Mouse (Mus musculus) midbrain, embryonic 11.5 days (tissue): Measurements from ENCODE around the gene Slmap. TPM values are rescaled to one million over a fixed set of nuclear protein-coding genes. Genes with fewer than 3 reads are reported as not detected.

ENCODE experiments used
- ATAC-seq: fragments of 200-750 bp; cut with Nextera tagmentation; 2 replicates; pipeline ENCODE4 v1.8.0; 2017; ENCODE audit warnings: moderate TSS enrichment, moderate library complexity; ENCODE audit not compliant: low FRiP score
- DNase-seq: peaks from one replicate; pipeline ENCODE4 v3.0.0; 2015; ENCODE audit warnings: low spot score; ENCODE audit errors: missing footprints
- H3K27ac ChIP-seq: fragments of 300-500 bp; sonication (generic); 2 replicates; pipeline ENCODE4 v1.5.1; 2014; ENCODE audit warnings: low read depth, low read length
- H3K27me3 ChIP-seq: fragments of 300-500 bp; sonication (generic); 2 replicates; pipeline ENCODE4 v1.6.1; 2014; ENCODE audit warnings: mild to moderate bottlenecking, low read length, moderate library complexity, mixed read lengths; ENCODE audit not compliant: control insufficient read depth, insufficient read depth
- H3K36me3 ChIP-seq: fragments of 300-500 bp; sonication (generic); 2 replicates; pipeline ENCODE4 v1.6.1; 2014; ENCODE audit warnings: mild to moderate bottlenecking, low read length, moderate library complexity, mixed read lengths; ENCODE audit not compliant: control insufficient read depth, insufficient read depth
- H3K4me1 ChIP-seq: fragments of 300-500 bp; sonication (generic); 2 replicates; pipeline ENCODE4 v1.6.1; 2014; ENCODE audit warnings: low read length; ENCODE audit not compliant: control insufficient read depth, insufficient read depth
- H3K4me2 ChIP-seq: fragments of 300-500 bp; sonication (generic); 2 replicates; pipeline ENCODE4 v1.6.1; 2014; ENCODE audit warnings: mild to moderate bottlenecking, moderate library complexity
- H3K4me3 ChIP-seq: fragments of 300-500 bp; sonication (generic); 2 replicates; pipeline ENCODE4 v1.5.1; 2014; ENCODE audit warnings: low read depth, low read length
- H3K9ac ChIP-seq: fragments of 300-500 bp; sonication (generic); 2 replicates; pipeline ENCODE4 v1.6.1; 2014; ENCODE audit warnings: low read length
- H3K9me3 ChIP-seq: fragments of 300-500 bp; sonication (generic); 2 replicates; pipeline ENCODE4 v1.6.1; 2016; ENCODE audit warnings: low read length; ENCODE audit not compliant: control insufficient read depth
- WGBS: fragments of 180-500 bp; shearing (Covaris S2); extraction: QIAGEN DNeasy Blood & Tissue Kit; methylation state at CpG from one replicate; pipeline ENCODE4 v1.1.7; 2014; 5-methylcytosine and 5-hydroxymethylcytosine counted together
- polyA plus RNA-seq: library from polyadenylated mRNA; unstranded; fragments of >200 nt; fragmentation: Nextera tagmentation; extraction: Ambion mirVana; gene quantifications from 2 replicates; pipeline ENCODE4 v1.2.1, GENCODE M21; 2014

Gene Slmap
- polyA plus RNA-seq, 1 experiment from 2014 or later: 21.3 TPM

GRCm38 (mm10) chr14:26441041-26441812 lies 93.5 kb downstream of the Slmap start:
- no peak for ATAC-seq
- DNase-seq: peak; percentile 69
- WGBS: 93% methylated on average over 2 of the region's 2 CpGs

GRCm38 (mm10) chr14:26439996-26440395 lies 94.7 kb downstream of the Slmap start:
- no peak for ATAC-seq

More at GRCm38 (mm10) chr14:26441041-26441812, 93.5 kb downstream of the Slmap start:
- H3K27ac ChIP-seq: no peak overlapping the region
- no peaks in the 10 kb centered on the region for H3K4me1 ChIP-seq
- no peak overlapping the region for H3K4me2 ChIP-seq
- H3K9me3 ChIP-seq: no peaks in the 10 kb centered on the region
- H3K9ac ChIP-seq: no peak overlapping the region
- no peaks in the 10 kb centered on the region for H3K36me3 ChIP-seq
- H3K27me3 ChIP-seq: no peaks in the 10 kb centered on the region
- no peak overlapping the region for H3K4me3 ChIP-seq

GRCm38 (mm10) chr14:26437771-26438170 lies 97.0 kb downstream of the Slmap start:
- Histone ChIP-seq H3K4me1 (no peaks in the 10 kb centered on the region), H3K36me3 (no peaks in the 10 kb centered on the region), H3K4me2 (no peak overlapping the region), H3K9ac (no peak overlapping the region), H3K27ac (no peak overlapping the region), H3K27me3 (no peaks in the 10 kb centered on the region), H3K4me3 (no peak overlapping the region), H3K9me3 (no peaks in the 10 kb centered on the region)
- ATAC-seq: no peak
- no peak for DNase-seq
- 82% methylated on average over 2 of the region's 2 CpGs for WGBS

More at GRCm38 (mm10) chr14:26439996-26440395, 94.7 kb downstream of the Slmap start:
- Histone ChIP-seq H3K9ac (no peak overlapping the region), H3K4me1 (no peaks in the 10 kb centered on the region), H3K4me3 (no peak overlapping the region), H3K9me3 (no peaks in the 10 kb centered on the region), H3K27me3 (no peaks in the 10 kb centered on the region), H3K27ac (no peak overlapping the region), H3K36me3 (no peaks in the 10 kb centered on the region), H3K4me2 (no peak overlapping the region)
- DNase-seq: no peak

GRCm38 (mm10) chr14:26436304-26436703 lies 98.4 kb downstream of the Slmap start:
- H3K36me3 ChIP-seq: no peaks in the 10 kb centered on the region
- H3K4me3 ChIP-seq: no peak overlapping the region
- no peaks in the 10 kb centered on the region for H3K9me3 ChIP-seq
- no peak for DNase-seq
- H3K4me2 ChIP-seq: no peak overlapping the region
- H3K27me3 ChIP-seq: no peaks in the 10 kb centered on the region
- no peaks in the 10 kb centered on the region for H3K4me1 ChIP-seq
- ATAC-seq: no peak
- H3K27ac ChIP-seq: no peak overlapping the region
- H3K9ac ChIP-seq: no peak overlapping the region

- ATAC-seq: no peak
- Histone ChIP-seq H3K4me3 (no peak overlapping the region), H3K9me3 (no peaks in the 10 kb centered on the region), H3K4me2 (no peak overlapping the region), H3K36me3 (0 out of 2 replicates have a peak, but pooled peaks cover 2% of the 10 kb centered on the region), H3K27ac (no peak overlapping the region), H3K4me1 (no peaks in the 10 kb centered on the region), H3K27me3 (no peaks in the 10 kb centered on the region), H3K9ac (no peak overlapping the region)
- WGBS: 76% methylated on average over 2 of the region's 2 CpGs
- no peak for DNase-seq
These were observed 102.4 kb downstream of the Slmap start for GRCm38 (mm10) chr14:26432320-26432719.

GRCm38 (mm10) chr14:26431919-26432318 lies 102.8 kb downstream of the Slmap start:
- Histone ChIP-seq H3K27ac (no peak overlapping the region), H3K9ac (no peak overlapping the region), H3K4me1 (no peaks in the 10 kb centered on the region), H3K4me3 (no peak overlapping the region), H3K4me2 (no peak overlapping the region), H3K9me3 (no peaks in the 10 kb centered on the region), H3K36me3 (0 out of 2 replicates have a peak, but pooled peaks cover 2% of the 10 kb centered on the region), H3K27me3 (no peaks in the 10 kb centered on the region)
- WGBS: 91% methylated on average over 2 of the region's 2 CpGs
- peak; percentile 21 for DNase-seq
- no peak for ATAC-seq

- no peak for ATAC-seq
- Histone ChIP-seq H3K36me3 (peaks cover 8% of the 10 kb centered on the region; the same call in 1 of the 2 replicates), H3K9me3 (no peaks in the 10 kb centered on the region), H3K4me2 (no peak overlapping the region), H3K4me3 (no peak overlapping the region), H3K27ac (no peak overlapping the region), H3K27me3 (no peaks in the 10 kb centered on the region), H3K9ac (no peak overlapping the region), H3K4me1 (no peaks in the 10 kb centered on the region)
- 82% methylated on average over 2 of the region's 2 CpGs for WGBS
- DNase-seq: peak; percentile 2
These were observed 114.5 kb downstream of the Slmap start for GRCm38 (mm10) chr14:26420231-26420630.

- no peaks in the 10 kb centered on the region for H3K9me3 ChIP-seq
- no peak overlapping the region for H3K4me2 ChIP-seq
- DNase-seq (no peak), ATAC-seq (no peak)
- peaks cover 8% of the 10 kb centered on the region; the same call in 1 of the 2 replicates for H3K36me3 ChIP-seq
- H3K4me3 ChIP-seq: no peak overlapping the region
- H3K27me3 ChIP-seq: no peaks in the 10 kb centered on the region
- 79% methylated on average over 5 of the region's 5 CpGs for WGBS
- no peak overlapping the region for H3K27ac ChIP-seq
- no peaks in the 10 kb centered on the region for H3K4me1 ChIP-seq
- no peak overlapping the region for H3K9ac ChIP-seq
These were observed 116.8 kb downstream of the Slmap start for GRCm38 (mm10) chr14:26417956-26418355.

GRCm38 (mm10) chr14:26417088-26417487 lies 117.6 kb downstream of the Slmap start:
- Histone ChIP-seq H3K9me3 (no peaks in the 10 kb centered on the region), H3K9ac (no peak overlapping the region), H3K36me3 (peaks cover 4% of the 10 kb centered on the region; the same call in 1 of the 2 replicates), H3K4me2 (no peak overlapping the region), H3K27me3 (no peaks in the 10 kb centered on the region), H3K27ac (no peak overlapping the region), H3K4me3 (no peak overlapping the region), H3K4me1 (no peaks in the 10 kb centered on the region)
- WGBS: 80% methylated on average over 4 of the region's 4 CpGs
- ATAC-seq: no peak
- no peak for DNase-seq
